Mouse (Mus musculus) ovary, adult 18-20 months (tissue): ENCODE measurements around the gene Mfsd4b3.
A peak's percentile ranks its signal among the peaks of the same experiment; 100 is the strongest.
"Not testable (repeated sequence)": the region's sequence is repeated elsewhere in the genome, so short reads cannot be mapped to it uniquely, and the experiment has no call there.

Source experiments
- DNase-seq: peaks from one replicate; pipeline ENCODE4 v3.0.0; 2022; ENCODE audit warnings: low spot score, mixed read lengths

Mfsd4b3 gene

GRCm38 (mm10) chr10:39959761-39960440 lies at the start of gene Mfsd4b3:
Gene Mfsd4b3 (minus strand): TSS chr10:39960153.
- DNase-seq, result peak; percentile 92

- DNase-seq, result no peak
Observed at GRCm38 (mm10) chr10:40009591-40009990, 49.6 kb upstream of the Mfsd4b3 start.

- not testable (repeated sequence) for DNase-seq
Observed at GRCm38 (mm10) chr10:40008847-40009246, 48.9 kb upstream of the Mfsd4b3 start.

GRCm38 (mm10) chr10:40007953-40008352 lies 48.0 kb upstream of the Mfsd4b3 start:
- no peak for DNase-seq

GRCm38 (mm10) chr10:40006963-40007362 lies 47.0 kb upstream of the Mfsd4b3 start:
- DNase-seq, result no peak

- no peak for DNase-seq
Observed at GRCm38 (mm10) chr10:40000746-40001145, 40.8 kb upstream of the Mfsd4b3 start.

- DNase-seq, result no peak
Observed at GRCm38 (mm10) chr10:39991155-39991554, 31.2 kb upstream of the Mfsd4b3 start.

GRCm38 (mm10) chr10:39986466-39986865 lies 26.5 kb upstream of the Mfsd4b3 start, which contains the start of gene Mfsd4b5:
Gene Mfsd4b5 (minus strand): TSS chr10:39986646.
- no peak for DNase-seq

GRCm38 (mm10) chr10:39982604-39983003 lies 22.7 kb upstream of the Mfsd4b3 start:
- no peak for DNase-seq

GRCm38 (mm10) chr10:39978231-39978630 lies 18.3 kb upstream of the Mfsd4b3 start:
- no peak for DNase-seq

GRCm38 (mm10) chr10:39977346-39977745 lies 17.4 kb upstream of the Mfsd4b3 start:
- DNase-seq, result no peak

- DNase-seq, result no peak
Observed at GRCm38 (mm10) chr10:39975771-39976170, 15.8 kb upstream of the Mfsd4b3 start.

- no peak for DNase-seq
Observed at GRCm38 (mm10) chr10:39974982-39975381, 15.0 kb upstream of the Mfsd4b3 start.

GRCm38 (mm10) chr10:39967512-39967911 lies 7.6 kb upstream of the Mfsd4b3 start:
- DNase-seq, result no peak

- DNase-seq, result no peak
Observed at GRCm38 (mm10) chr10:39961906-39962305, 2.0 kb upstream of the Mfsd4b3 start.

- DNase-seq, result no peak
Observed at GRCm38 (mm10) chr10:39960441-39960822, 479 bp upstream of the Mfsd4b3 start.

- no peak for DNase-seq
Observed at GRCm38 (mm10) chr10:39958266-39958665, 1.7 kb downstream of the Mfsd4b3 start.

GRCm38 (mm10) chr10:39956340-39956878 lies 3.5 kb downstream of the Mfsd4b3 start:
- no peak for DNase-seq

- no peak for DNase-seq
Observed at GRCm38 (mm10) chr10:39955163-39955562, 4.8 kb downstream of the Mfsd4b3 start.

GRCm38 (mm10) chr10:39949377-39949954 lies 10.5 kb downstream of the Mfsd4b3 start:
- no peak for DNase-seq

- DNase-seq, result not testable (repeated sequence)
Observed at GRCm38 (mm10) chr10:39947195-39947594, 12.8 kb downstream of the Mfsd4b3 start.

- no peak for DNase-seq
Observed at GRCm38 (mm10) chr10:39936553-39936952, 23.4 kb downstream of the Mfsd4b3 start.

GRCm38 (mm10) chr10:39926616-39927139 lies 33.3 kb downstream of the Mfsd4b3 start, which contains the start of gene Mfsd4b2:
Gene Mfsd4b2 (minus strand): TSS chr10:39926923.
- DNase-seq, result peak; percentile 9
